Mouse (Mus musculus): ENCODE data around the gene Ksr1.
A peak's percentile ranks its signal among the peaks of the same experiment; 100 is the strongest.

Gene Ksr1

DNA sequence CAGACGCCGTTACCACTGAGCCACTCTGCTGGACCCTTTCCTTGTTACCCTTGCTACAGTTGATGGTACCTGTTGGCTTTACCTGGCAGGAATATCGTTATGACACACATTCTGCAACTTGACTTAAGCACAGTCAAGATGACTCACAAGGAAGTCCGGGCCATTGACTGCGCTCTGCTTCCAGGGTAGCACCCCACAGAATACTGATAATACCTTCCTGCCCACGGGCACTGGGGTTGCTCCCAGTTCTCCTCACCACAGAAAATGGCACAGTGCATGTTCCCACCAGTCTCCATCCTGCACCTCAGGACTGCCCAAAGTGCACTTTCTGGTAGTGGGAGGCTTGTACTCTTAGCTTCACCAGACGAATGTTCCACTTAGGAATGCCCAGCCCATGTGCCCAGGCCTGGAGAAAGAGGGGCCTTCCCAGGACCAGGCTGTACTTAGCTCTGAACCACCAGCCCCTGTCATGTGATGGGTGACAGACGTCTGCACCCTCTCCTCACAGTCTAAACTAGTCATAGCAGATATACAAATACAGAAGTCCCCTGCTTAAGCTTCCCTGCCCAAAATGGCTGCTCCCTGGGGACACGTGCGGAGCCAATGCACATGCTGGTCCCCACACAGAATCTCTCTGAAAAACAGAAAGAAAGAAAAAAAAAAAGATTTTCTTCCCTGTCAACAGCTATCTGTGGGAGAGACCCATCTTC lies 52.1 kb downstream of the Ksr1 start:
- no peak for DNase-seq (ENCODE audit: low spot score)

DNA sequence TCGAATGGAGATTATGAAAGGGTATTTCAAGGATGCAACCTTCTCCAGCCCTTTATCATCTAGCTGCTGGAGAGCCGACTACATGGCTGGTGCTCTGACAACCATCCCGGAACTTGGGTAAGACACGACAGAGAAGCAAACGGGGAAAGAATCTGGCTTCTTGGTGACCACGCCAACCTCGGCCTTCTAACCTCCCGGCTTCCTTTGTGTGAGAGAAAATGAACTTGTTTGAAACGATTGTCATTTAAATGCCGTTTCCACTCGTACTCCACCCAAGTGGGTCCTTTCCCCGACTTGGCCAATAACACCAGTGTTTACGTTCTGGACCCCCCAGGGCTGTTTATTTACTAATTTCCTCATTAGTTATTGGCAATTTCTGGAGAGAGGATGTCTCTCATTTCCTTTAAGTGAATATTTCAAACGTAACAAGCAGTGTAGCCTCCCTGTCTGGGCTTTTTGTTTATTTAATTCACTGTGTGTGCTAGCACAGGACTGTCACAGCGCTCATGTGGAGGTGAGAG lies 52.8 kb downstream of the Ksr1 start:
- DNase-seq (ENCODE audit: low spot score), result no peak

DNA sequence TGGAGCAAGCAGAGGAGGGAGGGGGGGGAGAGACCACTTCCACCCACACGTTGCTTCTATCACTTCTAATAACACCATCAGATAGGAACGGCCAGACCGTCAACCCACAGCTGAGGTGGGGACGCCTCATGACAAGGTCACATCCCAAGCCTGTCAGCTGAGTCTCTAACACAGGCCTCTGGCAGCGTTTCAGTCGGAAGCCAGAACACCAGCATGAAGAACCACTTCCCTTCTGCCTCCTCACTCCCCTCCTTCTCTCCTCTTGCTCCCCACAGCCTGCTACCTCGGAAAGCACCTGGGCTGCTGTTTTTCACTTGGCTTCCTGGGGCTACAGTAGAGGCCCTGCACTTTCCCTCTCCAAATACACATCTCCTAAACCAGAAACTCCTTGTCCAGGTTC lies 53.4 kb downstream of the Ksr1 start:
- no peak for DNase-seq (ENCODE audit: low spot score)

DNA sequence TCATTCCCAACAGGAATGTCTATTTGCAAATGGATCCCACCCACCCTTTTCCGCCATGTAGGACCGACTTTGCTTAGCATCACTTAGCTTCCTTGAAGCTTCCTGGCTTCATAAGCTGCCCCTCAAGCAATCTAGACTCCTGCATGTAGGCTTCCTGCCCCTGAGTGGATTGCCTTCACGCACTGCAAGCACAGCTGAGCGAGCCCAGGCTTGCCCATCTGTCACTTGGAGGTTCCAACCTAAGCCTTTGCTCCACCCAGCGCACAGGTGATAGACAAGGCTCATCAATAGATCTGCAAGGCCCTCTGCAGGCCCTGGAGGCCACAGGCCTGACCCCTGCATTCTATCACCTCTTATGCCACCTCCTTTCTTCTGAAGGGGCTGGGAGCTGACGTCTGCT lies 54.0 kb downstream of the Ksr1 start:
- no peak for DNase-seq (ENCODE audit: low spot score)

DNA sequence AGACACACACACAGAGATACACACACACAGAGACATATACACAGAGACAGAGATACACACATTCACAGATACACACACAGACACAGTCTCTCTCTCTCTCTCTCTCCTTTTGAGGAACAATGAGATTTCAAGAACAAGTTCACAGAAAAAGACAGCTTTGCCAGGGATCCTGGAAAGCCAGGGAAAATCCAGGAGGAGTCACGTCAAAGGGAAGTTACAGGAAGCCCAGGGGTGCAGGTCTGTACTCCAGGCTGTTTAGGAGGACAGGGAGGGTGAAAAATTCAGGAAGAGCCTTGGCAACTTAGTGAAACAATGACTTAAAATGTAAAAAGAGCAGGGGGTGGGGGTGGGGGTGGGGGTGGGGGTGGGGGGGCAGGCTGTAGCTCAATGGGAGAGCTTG lies 56.5 kb downstream of the Ksr1 start:
- DNase-seq (ENCODE audit: low spot score), result no peak

DNA sequence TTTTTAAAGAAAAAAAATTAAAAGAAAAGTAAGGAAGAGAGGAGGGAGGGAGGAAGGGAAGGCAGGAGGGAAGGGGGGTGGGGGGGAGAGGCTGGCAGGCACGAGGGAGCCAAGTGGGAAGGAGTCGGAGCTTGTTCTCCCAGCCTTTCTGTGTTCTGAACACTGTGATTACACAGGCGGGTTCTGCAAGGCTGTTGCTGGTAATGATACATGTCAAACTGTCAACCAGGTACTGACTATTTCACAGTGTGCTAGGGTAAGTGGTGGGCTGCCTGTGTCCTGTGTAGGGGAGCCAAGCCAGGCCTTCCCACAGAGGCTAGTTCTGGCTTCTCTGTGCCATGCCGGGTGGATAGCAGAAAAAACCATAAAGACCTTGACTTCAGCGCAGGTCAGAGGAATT lies 57.2 kb downstream of the Ksr1 start:
- no peak for DNase-seq (ENCODE audit: low spot score)

DNA sequence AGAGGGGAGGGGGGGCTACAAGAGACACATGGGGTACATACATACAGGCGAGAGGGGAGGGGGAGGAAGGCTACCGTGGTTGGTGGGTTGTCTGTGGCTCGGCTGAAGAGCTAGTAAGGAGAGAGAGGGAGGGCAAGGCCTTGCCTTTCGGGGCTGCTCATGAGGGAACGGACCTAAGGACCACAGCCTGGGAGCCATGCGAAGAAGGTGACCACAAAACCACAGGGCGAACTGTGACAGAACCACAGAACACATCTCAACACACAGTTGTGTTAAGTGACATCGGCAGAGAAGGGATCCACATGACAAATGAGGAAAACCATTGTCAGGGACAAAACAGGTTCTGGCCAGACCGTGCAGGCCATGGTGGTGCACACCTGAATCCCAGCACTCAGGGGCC lies 57.9 kb downstream of the Ksr1 start:
- DNase-seq (ENCODE audit: low spot score), result no peak

DNA sequence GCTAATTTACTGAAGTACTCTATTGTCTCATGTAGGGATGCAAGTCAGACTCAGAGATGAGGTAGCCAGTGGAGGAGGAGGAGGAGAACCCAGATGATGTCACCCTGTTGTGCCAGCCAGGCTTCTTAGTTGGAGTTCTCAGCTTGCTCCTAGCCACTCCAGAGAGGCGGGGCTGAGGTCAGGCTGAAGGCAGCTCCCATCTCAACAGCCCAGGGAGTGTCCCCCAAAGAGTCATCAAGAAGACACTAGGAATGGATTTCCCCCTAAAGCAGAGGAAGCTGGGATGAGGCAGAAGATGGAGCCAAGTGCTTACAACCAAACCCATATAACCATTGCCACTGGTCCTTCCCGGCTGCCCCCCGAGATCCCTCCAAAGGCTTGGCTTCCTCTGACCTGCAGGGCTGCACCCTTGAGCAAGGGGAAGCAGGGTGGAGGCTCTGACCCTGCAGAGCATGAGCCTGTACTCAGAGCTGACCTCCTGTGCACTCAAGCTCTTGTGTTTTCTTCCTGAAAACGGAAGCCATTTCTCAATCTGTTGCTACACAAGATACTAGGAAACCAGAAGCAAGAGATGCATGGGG lies 58.4 kb downstream of the Ksr1 start:
- peak; percentile 9 for DNase-seq (ENCODE audit: low spot score)

DNA sequence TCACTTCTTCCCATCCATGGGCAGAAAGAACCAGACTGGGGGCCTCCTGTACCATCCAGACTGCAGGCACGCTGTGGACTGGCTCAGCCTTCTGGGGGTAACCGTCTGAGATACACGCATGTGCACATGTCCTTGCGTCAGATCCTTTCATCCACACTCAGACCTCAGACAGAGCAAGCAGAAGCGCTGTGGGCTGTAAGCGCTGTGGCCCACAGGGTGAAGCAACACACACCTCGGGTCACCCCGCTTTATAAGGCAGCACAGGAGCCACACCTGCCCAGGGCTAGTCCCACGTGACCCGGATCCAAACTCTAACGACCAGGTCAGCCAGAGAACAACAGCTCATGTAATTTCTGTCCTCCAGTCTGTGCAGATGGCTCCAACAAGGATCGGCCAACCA lies 59.4 kb downstream of the Ksr1 start:
- no peak for DNase-seq (ENCODE audit: low spot score)

DNA sequence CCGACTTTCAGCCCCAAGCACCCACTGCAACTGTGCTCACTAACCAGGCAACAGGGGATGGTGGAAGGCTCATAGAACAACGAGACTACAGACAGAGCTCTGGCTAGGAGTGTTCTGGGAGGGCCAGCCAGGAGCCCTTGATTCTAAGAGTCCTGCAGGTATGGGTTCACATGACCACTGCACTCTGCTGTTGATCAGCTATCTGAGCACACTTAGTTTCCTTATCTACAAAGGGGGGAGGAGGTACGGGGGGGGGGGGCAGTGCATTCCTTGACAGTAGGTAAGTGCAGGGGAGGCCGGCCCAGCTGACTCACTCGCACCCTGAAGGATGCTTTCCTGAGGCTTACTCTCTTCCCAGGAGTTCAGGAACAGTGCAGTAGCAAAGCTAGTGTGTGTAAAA lies 61.1 kb downstream of the Ksr1 start:
- no peak for DNase-seq (ENCODE audit: low spot score)

DNA sequence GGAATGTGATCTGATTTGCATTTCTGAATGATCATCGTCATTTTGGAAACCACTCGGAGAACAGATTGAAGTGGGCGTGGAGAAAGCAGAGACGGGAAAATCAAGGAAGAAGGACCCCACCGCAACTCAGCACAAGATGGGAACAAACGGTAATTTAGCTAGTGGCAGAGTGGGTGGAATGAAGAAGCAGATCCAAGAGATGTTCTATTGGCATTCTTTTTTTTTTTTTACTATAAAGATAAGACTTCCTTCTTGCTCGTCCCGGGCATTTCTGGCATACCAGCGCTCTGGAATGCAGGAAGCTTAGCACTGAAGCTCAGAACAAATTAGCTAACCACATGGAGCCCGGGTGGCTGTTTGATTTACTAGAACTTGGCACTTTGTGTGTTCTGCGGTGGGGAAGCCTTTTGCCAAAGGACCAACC lies 63.2 kb downstream of the Ksr1 start:
- no peak for DNase-seq (ENCODE audit: low spot score)

DNA sequence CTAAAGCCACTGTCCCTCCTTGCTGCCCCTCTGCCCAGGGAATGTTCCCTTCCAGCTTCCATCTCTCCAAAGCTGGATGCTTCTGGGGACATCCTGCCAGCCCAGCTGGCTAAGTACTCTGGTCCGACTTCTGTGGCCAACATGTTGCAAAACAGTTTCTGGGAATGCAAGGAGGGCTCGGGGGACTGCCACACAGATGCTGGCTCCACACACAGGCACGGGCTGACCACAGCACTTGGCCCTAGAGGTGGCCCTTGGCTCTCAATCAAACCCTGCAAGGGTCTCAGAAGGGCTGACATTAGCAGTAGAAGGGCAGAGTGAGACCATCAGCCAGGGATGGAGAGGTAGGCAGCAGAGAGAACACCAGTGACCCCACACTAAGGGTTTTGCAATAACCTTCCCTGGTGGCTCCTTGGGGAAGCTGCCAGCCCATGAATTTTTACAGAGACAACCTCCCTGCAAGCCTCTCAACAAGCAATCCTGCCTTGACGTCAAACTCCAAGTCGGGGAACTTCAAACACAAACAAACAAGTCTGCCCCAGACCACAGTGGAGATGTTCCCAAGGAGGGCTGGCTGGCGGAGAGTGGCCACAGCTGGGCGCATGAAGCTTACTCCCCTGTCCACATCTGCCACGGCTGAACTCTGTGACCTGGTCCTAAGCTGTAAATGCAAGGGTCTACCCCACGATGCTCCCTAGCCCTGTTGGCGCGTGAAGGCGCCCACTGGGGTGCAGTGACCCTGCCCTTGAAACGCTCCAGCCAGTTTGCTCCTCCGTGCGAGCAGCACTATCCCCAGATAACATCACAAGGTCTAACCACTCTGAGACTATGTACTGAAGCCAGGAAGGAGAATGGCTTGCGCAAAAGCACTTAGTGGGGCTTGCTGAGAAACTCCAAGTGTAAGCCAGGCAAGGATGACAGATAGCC lies 65.0 kb downstream of the Ksr1 start:
- no peak for DNase-seq (ENCODE audit: low spot score)

DNA sequence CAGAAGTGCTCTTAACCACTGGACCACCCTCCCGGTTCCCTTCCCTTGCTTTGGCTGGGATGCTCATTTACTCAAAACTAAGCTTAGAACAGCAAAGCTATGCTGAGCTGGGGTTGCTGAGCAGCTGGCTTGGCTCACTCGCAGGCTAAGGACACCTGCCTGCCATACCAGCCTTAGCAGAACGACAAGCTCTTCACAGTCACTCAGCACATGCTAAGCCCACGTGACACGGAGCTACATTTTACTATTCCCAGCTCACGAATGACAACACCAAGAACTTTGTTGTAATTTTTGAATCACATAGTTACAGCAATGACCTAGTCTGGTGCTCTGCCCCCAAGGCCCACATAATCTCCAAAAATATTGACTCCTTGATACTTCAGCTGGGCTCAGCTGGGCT lies 66.1 kb downstream of the Ksr1 start:
- no peak for DNase-seq (ENCODE audit: low spot score)

DNA sequence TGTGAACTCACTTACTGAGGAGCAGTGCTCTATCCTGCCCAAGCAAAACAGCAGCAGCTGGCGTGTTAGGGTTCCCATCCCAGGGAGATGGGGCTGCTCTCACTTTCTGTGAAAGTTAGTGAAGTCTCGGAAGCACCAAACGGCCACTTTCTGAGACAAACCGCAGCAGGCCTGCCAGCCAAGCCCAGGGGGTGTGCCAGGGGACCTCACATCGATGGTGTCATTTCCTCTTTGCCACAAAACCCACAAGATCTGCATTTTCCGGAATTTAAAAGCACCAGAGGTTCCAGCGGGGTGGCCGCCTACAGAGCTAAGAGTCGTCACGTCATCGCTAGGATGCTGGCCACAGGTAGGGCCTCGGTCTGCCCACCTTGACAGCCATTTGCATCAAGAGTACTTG lies 69.7 kb downstream of the Ksr1 start:
- DNase-seq (ENCODE audit: low spot score), result no peak

DNA sequence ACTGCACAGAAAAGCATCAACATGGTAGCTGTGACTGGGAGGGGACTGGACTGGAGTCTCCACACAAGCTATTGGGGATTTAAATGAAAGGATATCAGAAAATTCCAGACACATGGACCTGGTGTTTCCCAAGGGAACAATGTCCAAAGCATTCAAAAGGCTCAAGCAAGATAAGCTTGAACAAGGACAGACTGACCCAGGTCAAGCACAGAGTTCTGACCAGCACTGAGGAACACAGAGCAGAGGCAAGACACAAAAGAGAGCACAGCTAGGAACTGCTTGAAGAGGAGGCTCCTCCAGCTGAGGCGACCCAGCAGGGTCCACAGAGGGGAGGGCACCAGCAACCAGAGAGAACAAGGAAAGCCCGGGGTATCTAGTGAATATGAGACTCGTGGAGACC lies 71.2 kb downstream of the Ksr1 start:
- DNase-seq (ENCODE audit: low spot score), result no peak

DNA sequence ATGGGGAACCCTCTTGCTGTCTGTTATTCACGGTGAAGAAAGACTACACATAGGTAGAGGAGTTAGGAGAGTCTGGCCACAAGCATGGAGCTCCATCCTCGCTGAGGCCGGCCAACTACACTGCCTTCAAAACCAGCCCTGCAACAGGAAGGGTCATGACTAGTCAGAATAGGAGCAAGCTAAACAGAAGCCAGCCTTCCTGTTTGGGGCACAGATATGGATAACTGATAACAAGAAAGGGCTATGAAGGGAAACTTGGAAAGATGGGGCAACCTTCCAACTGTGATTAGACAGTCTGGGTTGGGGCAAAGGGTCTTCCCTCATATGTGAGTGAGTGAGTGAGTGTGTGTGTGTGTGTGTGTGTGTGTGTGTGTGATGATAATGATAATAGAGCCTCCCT lies 71.6 kb downstream of the Ksr1 start:
- no peak for DNase-seq (ENCODE audit: low spot score)

DNA sequence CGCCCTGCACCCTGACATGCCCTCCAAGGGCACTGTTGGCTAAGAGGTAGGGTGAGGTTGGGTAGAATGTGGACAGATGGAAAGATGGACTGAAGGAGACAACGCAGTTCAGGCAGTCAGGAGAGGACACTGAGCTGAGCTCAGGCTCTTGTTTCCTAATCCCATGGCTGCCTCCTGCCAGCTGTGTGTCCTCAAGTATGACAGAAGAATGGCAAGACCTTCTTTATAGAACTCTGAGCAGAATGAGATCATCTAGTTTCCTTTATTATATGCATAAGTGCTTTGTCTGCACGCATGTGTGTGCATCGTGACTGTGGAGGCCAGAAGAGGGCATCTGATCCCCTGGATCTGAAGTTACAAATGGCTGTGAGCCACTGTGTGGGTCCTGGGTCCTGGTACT lies 72.6 kb downstream of the Ksr1 start:
- no peak for DNase-seq (ENCODE audit: low spot score)

DNA sequence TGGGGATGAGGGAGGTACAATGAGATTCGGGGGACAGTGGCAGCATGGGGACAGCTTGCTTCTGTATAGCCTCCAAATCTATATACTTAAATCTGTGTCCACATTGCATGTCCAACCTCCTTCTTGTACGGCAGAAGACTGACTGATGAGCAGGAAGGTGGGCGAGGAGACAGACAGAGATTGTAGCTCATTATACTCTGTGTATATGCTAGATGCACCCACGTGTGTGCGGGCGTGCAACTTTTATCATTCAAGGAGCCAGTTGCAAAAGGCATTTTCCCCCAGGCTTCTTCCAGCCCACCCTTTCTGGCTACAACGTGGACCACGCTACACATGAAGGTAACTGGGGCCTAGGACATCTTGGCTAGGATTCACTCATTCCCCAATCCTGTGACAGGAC lies 74.1 kb downstream of the Ksr1 start:
- no peak for DNase-seq (ENCODE audit: low spot score)

DNA sequence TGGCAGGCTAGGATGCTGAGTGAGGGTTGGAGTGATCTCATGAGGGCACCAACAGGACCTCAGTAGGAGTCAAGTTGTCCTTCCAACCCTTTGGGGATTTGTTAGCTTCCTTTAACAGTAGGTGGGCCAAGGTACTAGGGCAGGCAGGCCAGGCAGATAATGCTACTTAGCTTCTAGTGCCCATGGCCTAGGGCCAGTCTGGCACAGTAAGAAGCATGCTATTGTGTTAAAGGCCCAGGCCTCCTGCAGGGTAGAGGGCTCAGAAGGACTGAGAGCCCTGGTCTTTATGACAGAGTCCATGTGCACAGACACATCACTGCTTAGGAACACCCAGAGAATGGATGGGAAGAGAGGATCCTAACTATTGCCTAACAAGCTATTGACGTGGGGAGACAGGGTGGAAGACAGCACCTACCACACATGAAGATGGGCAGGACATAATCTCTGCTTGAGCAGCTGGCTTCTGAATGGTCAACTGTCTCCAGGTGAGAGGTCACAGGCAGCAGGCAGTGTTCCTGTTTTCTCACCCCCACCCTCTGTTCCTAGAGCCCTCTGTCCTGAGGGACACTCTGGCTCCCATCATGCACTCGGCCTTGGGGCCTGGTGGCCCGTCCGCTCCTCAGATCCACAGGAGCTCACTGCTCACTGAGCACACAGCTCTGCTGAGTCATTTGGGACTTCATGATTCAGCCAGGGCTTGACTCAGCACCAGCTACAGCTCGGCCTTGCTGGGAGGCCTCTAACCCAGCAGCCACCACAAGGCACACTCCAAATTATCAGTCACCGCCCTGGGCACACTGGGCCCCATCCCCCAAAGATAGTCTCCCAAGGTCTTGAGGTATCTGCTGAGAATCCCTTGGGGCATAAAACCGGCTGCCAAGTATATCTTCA lies 74.9 kb downstream of the Ksr1 start:
- peak; percentile 62 for DNase-seq (ENCODE audit: low spot score)

DNA sequence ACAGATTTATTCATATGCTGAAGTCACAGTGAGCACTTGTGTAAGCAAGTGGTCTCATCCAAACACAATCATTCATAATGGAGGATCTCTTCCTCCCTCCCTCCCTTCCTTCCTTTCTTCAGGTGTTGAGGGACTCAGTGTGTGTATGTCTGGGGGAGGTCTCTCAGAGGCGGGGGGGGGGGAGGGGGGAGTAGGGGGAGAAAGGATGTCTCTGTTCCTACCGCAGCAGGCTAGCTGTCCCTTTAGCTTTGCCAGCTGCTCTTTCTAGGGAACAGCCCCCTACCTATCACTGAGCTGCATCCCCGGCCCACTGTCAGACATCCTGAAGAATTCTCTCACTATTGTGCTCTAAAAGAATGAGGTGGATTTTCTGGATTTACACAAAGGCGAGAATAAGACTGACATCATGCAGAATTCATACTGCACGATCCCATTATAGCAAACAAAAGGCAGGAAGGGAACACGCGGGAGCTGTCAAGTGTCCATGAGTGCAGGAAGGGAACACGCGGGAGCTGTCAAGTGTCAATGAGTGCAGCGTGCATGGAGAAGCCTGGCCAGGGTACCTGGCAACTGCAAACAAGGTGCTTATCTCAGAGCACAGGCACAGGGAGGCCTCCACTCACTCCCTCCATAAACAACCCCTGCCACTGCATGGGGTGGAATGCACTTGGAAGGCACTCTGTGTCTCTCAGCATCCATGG lies 76.6 kb downstream of the Ksr1 start:
- no peak for DNase-seq (ENCODE audit: low spot score)

DNA sequence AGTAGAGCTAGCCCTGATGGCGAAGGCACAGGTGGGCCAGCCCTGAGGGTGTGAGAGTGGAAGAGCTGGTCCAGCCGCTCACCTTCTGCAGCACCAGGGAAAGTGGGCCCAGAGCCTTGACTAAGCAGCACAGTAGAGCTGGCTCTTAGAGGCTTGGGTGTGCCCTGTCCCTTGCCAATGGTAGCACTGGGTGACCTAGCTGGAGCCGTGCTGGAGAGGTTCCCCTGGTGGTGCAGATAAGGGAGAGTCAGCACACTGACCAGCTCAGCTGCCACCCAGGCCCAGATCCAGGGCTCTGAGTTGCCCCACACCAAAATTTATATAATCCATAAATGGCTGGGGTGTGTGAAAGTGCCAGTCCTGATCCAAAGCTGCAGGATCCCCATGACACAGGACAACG lies 79.0 kb downstream of the Ksr1 start:
- DNase-seq (ENCODE audit: low spot score), result no peak
